Mouse (Mus musculus) thymus, postnatal 4 days (tissue): ENCODE data around the gene Pclo.
A peak's percentile ranks its signal among the peaks of the same experiment; 100 is the strongest.
"Not testable (repeated sequence)": the region's sequence is repeated elsewhere in the genome, so short reads cannot be mapped to it uniquely, and the experiment has no call there.

Source experiments
- DNase-seq: peaks from one replicate; pipeline ENCODE4 v3.0.0; 2021

Gene Pclo

GRCm38 (mm10) chr5:14691995-14692394, 177.3 kb downstream of the Pclo start:
- DNase-seq, result no peak

DNA sequence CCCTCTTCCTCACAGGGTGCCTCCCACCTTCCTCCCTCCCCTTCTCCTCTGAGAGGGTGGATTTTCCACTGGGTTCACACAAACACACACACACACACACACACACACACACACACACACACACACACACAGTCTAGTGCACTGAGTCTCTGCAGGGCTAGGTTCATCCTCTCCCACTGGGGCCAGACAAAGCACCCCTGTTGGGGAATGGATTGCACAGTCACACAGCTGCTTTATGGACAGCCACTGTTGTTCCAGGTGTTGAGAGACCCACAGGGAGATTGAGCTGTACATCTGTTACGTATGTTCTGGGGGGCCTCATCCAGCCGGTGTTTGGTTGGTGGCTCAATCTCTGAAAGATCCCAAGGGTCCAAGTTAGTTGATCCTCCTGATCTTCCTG, 182.0 kb downstream of the Pclo start:
- DNase-seq, result no peak

GRCm38 (mm10) chr5:14700900-14701299, 186.2 kb downstream of the Pclo start:
- no peak for DNase-seq

DNA sequence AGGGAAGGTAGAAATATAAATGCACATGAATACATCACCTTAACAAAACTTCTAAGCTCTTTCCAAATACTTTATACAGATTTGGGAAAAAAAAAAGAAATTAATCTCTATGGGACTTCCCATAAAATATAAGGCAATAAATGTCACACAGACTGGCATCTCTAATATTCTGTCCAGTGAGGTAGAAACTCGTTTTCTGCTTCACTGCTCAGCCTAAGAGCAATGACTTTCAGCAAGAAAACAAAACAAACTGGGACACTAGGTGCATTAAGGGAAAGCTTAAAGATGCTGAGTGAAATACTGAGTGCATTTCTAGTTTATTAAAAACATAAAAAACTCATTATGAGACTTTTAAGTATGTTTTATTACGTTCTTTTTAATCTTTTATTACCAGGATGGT, 190.7 kb downstream of the Pclo start:
- no peak for DNase-seq

GRCm38 (mm10) chr5:14707311-14707710, 192.6 kb downstream of the Pclo start:
- DNase-seq, result no peak

DNA sequence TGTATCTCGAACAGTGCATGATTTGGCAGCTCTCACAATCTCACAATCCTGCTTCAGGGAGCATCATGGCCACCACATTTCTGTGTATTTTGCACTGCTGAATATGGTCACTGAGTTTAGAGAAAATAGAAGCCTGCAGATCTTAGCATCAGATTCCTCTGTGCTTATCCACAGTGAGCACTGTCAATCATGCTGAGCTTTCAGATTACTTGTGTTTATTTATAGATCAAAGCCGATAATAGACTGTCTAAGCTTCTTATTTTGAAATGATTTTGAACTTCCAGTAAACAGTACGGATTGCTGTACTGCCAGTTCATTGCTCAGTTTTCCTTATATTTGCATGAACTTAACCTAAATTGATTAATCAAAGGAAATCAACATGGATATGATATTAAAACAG, 208.9 kb downstream of the Pclo start:
- no peak for DNase-seq

- no peak for DNase-seq
Measured at GRCm38 (mm10) chr5:14728676-14729253, 214.0 kb downstream of the Pclo start.

GRCm38 (mm10) chr5:14750882-14751281, 236.2 kb downstream of the Pclo start:
- DNase-seq, result no peak

GRCm38 (mm10) chr5:14766686-14767085, 252.0 kb downstream of the Pclo start:
- DNase-seq, result no peak

- DNase-seq, result no peak
Measured at GRCm38 (mm10) chr5:14782362-14783082, 267.8 kb downstream of the Pclo start.

DNA sequence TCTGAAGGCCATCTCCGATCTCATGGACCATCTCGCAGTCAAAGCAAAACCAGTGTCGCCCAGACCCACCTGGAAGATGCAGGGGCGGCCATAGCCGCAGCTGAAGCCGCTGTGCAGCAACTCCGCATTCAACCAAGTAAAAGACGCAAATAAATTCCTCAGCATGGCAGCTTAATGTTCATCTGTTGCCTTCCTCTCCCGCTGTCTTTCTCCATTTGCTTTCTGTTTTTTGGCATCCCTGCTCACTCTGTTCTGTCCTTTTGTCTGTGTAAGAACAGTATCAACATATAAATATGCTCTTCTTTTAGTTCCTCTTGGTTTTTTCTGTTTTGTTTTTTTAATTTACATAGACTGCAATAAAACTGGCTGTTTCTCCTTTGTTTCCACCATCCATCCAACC, 279.2 kb downstream of the Pclo start:
- DNase-seq, result no peak

DNA sequence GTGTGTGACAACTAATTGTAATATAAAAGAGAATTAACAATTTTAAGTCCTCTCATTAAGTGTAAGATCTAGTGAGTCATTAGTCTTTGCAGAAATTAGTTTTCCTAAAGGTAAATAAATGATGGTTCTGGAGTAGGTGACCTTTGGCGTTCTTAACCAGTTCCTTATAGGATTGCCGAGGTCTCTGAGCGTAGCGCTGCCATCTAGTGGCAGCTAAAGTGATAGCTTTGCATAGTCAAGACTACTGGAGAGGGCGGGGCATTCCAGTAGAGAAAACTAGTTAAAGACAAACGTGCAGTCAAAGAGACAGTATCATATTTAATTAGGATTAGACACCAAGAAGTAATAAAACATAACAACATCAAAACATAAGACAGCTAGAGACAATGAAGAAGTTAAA, 292.4 kb downstream of the Pclo start:
- peak; percentile 30 for DNase-seq

GRCm38 (mm10) chr5:14833165-14833860, 318.6 kb downstream of the Pclo start:
- no peak for DNase-seq

DNA sequence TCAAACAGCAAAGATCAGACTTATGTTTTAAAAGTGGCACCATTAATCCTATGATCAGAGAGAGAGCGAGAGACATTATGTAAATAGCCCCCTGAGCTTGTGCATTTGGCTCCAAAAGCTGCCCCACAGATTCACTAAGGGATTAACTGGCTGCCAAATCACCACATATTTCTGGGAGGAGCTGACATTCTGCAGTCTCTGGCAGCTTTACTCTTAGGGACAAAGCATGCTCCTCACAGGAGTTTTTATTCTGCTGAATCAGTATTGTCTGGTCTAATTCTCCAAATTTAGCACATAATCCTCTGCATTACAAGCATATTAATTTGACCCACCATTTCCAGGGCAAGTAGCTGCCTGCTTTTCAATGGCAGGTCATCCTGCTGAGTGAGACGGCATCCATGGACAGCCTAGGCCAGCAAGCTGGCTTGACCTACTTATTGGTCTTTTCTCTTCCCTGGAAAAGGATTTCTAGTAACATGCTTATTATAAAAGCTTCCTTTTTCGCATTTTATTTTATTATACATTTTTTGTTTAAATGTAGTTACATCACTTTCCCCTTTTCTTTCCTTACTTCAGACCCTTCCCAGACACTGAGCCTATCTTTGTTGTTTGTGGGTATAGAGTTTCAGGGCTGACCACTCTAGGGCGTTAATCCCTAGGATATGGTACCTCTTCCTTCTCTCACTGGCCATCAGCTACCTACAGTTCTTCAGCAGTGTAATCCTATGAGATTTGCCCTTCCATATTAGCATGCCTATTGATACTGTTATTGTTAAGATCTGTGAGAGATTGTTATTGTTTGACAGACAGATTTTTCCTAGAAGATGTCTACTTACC, 319.7 kb downstream of the Pclo start:
- no peak for DNase-seq

DNA sequence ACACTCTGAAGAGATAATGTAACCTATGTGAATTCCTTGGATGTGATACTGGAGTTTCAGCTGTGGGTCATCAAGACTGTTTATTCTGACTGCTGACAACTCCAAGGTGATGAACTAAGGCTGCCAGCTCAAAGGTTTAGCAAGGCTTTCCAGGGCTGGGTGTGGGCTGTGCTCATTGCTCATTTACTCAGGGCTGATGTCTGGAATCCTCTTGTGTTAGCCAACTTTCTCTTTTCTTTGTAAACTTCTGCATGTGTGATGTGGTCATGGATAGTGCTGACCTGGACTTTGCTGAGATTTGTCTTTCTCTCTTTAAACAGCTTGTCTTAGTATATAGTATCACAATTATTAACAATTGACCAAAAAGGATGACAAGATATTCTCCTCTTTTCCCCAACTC, 338.9 kb downstream of the Pclo start:
- no peak for DNase-seq

DNA sequence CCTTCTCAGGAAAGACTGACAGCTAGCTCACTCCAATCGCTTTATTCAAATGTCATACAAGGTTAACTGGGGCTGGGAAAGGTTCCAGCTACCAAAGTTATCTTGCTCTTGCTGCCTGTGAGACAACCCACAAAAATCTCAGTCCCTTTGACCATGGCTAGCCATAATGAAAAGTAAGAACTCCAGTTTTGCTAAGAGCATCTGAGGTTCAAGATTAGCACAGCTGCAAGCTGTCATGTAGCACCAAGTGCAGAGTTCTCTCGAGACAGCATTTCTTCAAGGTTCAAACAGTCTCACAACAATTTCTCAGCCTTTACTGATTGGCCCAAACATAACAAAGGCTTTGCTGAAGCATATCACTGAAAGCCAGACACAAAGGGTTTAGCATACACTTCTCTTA, 370.6 kb downstream of the Pclo start:
- not testable (repeated sequence) for DNase-seq

DNA sequence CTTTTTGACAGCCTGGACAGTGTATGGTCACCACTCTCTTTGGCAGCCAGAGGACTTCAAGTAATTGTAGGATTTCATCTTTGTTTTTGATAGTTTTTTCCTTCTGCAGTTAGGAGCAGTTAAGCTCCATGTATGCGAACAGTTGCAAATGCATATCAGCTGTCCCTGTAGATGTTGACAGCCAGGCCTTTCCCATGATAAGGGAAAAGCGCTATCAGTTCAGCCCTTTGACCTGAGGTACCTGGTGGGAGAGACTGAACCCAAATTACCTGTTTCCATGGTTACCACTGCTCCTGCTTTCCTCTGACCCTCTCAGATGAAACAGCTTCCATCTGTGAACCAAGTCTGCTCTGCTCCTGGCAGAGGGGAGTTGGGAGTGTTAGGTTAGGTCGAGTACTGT, 377.5 kb downstream of the Pclo start:
- no peak for DNase-seq

DNA sequence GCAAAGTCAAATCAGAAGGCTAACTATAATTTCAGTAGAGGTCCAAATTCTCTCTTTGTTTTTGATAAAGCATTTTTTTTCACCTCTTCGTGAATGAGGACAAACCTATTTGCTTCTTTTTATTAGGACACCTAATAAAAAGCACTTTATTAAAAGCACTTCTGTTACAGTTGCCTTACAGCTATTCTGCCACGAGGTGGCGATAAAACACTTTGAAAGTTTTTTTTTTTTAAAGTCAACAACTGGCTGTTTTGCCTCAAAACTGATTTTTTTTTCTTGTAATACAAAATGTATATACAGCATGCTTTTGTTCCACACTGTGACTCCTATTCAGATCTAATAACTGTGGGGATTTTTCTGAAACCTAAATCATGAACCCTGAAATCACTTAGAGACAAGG, 388.8 kb downstream of the Pclo start:
- not testable (repeated sequence) for DNase-seq
